Mouse (Mus musculus) small intestine, adult 2 months (tissue): ENCODE data around the gene Gm20388. TPM values are rescaled to one million over a fixed set of nuclear protein-coding genes. Genes with fewer than 3 reads are reported as not detected.

ENCODE experiments used
- H3K27ac ChIP-seq: fragments of 200-500 bp; 2 replicates; pipeline ENCODE4 v1.5.1; 2012; ENCODE audit warnings: low read depth, low read length, control low read depth, inconsistent platforms; ENCODE audit not compliant: insufficient read depth
- H3K27me3 ChIP-seq: fragments of 200-500 bp; 2 replicates; pipeline ENCODE4 v1.6.1; 2012; ENCODE audit warnings: mild to moderate bottlenecking, moderate library complexity, low read length, inconsistent platforms; ENCODE audit not compliant: control insufficient read depth, insufficient read depth
- H3K36me3 ChIP-seq: fragments of 200-500 bp; 2 replicates; pipeline ENCODE4 v1.6.1; 2012; ENCODE audit warnings: mild to moderate bottlenecking, low read length, control low read depth, inconsistent platforms; ENCODE audit not compliant: control insufficient read depth, insufficient read depth
- H3K4me1 ChIP-seq: fragments of 200-500 bp; 2 replicates; pipeline ENCODE4 v1.6.1; 2012; ENCODE audit warnings: low read length, inconsistent platforms, mixed read lengths; ENCODE audit not compliant: control insufficient read depth, insufficient read depth, insufficient read length
- H3K4me3 ChIP-seq: fragments of 200-500 bp; 2 replicates; pipeline ENCODE4 v1.5.1; 2012; ENCODE audit warnings: low read depth, mild to moderate bottlenecking, control low read depth, inconsistent platforms, low read length, moderate library complexity
- CTCF ChIP-seq: fragments of 200-500 bp; IDR thresholded peaks from 2 replicates; pipeline ENCODE4 v1.5.1; 2012; ENCODE audit warnings: low read depth, mild to moderate bottlenecking, control low read depth, inconsistent platforms, low read length, moderate library complexity, mixed read lengths; ENCODE audit not compliant: insufficient replicate concordance, insufficient read length; ENCODE audit errors: extremely low read depth
- POLR2A ChIP-seq: fragments of 200-500 bp; IDR thresholded peaks from 2 replicates; pipeline ENCODE4 v1.6.1; 2012; ENCODE audit warnings: low read depth, mild to moderate bottlenecking, control low read depth, inconsistent platforms, low read length, moderate library complexity
- WGBS: fragments of 180-500 bp; shearing (Covaris S2); methylation state at CpG from one replicate; pipeline ENCODE4 v1.1.7; 2018; 5-methylcytosine and 5-hydroxymethylcytosine counted together
- polyA plus RNA-seq: library from polyadenylated mRNA; depleted of rRNA; stranded (reverse); fragments of >200 nt; gene quantifications from 2 replicates; pipeline ENCODE4 v1.2.3, GENCODE M21; 2012

Gm20388 gene
- polyA plus RNA-seq, 1 experiment: 37.3 TPM

GRCm38 (mm10) chr8:121551065-121551985 lies 1640.7 kb downstream of the Gm20388 start:
- 74% methylated on average over 24 of the region's 24 CpGs for WGBS
- H3K4me1 ChIP-seq: no peaks in the 10 kb centered on the region
- peaks cover 20% of the 10 kb centered on the region for H3K36me3 ChIP-seq
- TF ChIP-seq POLR2A (no peak), CTCF (no peak)
- no peak overlapping the region for H3K27ac ChIP-seq
- H3K27me3 ChIP-seq: no peaks in the 10 kb centered on the region
- H3K4me3 ChIP-seq: no peak overlapping the region

GRCm38 (mm10) chr8:121552506-121552905 lies 1641.9 kb downstream of the Gm20388 start:
- 73% methylated on average over 9 of the region's 9 CpGs for WGBS
- TF ChIP-seq POLR2A: no peak
- TF ChIP-seq CTCF: no peak

DNA sequence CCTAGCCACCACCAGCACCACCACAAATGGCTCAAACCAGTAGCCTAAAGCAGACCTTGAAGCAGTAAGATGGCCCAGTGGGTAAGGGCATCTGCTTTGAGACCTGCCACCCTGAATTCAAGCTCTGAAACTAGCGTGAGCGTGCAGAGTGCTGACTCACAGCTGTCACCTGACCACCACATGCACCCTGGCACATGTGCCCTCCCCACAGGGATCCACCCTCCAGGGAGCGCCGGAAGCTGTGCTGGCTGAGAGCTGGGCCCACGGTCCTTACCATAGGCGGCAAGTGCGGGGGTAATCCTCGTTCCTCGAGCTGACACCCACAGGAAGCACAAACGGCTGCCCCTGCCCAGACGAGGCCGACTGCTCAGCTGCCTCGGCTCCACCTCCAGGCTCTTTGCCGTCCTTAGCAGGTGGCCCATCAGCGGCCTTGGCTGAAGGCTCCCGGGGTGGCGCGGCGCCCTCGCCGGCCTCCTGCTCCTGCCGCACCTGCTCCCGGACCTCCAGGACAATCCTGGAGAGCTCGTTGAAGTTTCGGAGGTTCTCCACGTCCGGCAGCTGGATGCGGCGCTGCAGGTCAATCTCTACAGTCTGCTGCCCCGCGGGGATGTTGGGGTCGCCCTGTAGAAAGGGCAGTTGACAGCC lies 1643.3 kb downstream of the Gm20388 start:
- Histone ChIP-seq H3K4me1 (no peaks in the 10 kb centered on the region), H3K4me3 (no peak overlapping the region), H3K27me3 (no peaks in the 10 kb centered on the region), H3K27ac (no peak overlapping the region), H3K36me3 (peaks cover 23% of the 10 kb centered on the region)
- TF ChIP-seq POLR2A: no peak
- WGBS: 94% methylated on average over 32 of the region's 32 CpGs

More at GRCm38 (mm10) chr8:121552506-121552905, 1641.9 kb downstream of the Gm20388 start:
- no peaks in the 10 kb centered on the region for H3K4me1 ChIP-seq
- H3K27ac ChIP-seq: no peak overlapping the region
- no peaks in the 10 kb centered on the region for H3K27me3 ChIP-seq
- no peak overlapping the region for H3K4me3 ChIP-seq
- H3K36me3 ChIP-seq: peaks cover 20% of the 10 kb centered on the region

GRCm38 (mm10) chr8:121557746-121558145 lies 1647.1 kb downstream of the Gm20388 start:
- Histone ChIP-seq H3K36me3 (peaks cover 21% of the 10 kb centered on the region), H3K4me1 (peaks cover 3% of the 10 kb centered on the region), H3K27ac (no peak overlapping the region), H3K27me3 (no peaks in the 10 kb centered on the region), H3K4me3 (no peak overlapping the region)
- WGBS: 92% methylated on average over 11 of the region's 11 CpGs
- no peak for TF ChIP-seq CTCF
- TF ChIP-seq POLR2A: no peak

DNA sequence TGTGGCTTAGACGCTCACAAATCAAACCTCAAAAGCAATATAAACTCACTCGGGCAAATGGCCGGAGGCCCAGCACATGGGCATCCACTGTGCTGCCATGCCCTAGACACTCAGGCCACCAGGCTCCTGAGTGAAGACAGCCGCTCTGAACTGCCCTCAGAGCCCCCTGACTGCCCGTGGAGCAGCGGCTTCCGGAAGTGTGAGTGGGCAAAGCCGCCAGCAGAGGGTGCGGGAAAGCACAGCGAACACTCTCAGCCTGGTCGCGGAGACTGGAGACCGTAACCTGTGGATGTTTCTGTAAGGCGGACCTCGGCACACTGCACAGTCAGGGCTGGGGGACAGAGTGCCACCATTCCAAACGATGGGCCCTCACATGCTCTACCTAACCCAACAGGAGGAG lies 1647.9 kb downstream of the Gm20388 start:
- TF ChIP-seq POLR2A: no peak
- TF ChIP-seq CTCF: no peak
- Histone ChIP-seq H3K4me1 (peaks cover 8% of the 10 kb centered on the region), H3K4me3 (no peak overlapping the region), H3K27ac (no peak overlapping the region), H3K36me3 (peaks cover 19% of the 10 kb centered on the region), H3K27me3 (no peaks in the 10 kb centered on the region)
- 92% methylated on average over 16 of the region's 16 CpGs for WGBS

DNA sequence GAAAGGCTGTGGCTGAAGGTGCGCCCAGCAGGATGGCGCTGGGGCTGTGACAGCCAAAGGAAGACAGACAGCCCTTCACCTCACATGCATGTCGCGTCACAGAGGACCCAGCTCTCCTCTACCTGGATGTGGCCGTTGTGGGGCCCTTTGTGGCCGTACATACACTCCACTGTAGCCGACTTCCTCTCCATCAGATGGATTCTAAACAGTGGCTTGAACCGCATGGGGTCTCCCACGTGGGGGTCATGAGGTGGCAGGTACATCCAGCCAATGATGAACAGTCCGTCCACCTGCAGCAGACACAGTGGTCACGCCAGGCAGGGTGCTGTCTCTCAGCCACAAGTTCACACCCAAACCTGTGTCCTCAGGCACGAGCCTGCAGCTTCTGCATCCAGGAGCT lies 1649.2 kb downstream of the Gm20388 start:
- no peak overlapping the region for H3K4me3 ChIP-seq
- H3K27ac ChIP-seq: no peak overlapping the region
- peaks cover 7% of the 10 kb centered on the region; the same call in 1 of the 2 replicates for H3K36me3 ChIP-seq
- no peak for TF ChIP-seq CTCF
- no peak for TF ChIP-seq POLR2A
- peaks cover 8% of the 10 kb centered on the region for H3K4me1 ChIP-seq
- H3K27me3 ChIP-seq: no peaks in the 10 kb centered on the region
- 91% methylated on average over 12 of the region's 12 CpGs for WGBS
